In the genomic region with DNA sequence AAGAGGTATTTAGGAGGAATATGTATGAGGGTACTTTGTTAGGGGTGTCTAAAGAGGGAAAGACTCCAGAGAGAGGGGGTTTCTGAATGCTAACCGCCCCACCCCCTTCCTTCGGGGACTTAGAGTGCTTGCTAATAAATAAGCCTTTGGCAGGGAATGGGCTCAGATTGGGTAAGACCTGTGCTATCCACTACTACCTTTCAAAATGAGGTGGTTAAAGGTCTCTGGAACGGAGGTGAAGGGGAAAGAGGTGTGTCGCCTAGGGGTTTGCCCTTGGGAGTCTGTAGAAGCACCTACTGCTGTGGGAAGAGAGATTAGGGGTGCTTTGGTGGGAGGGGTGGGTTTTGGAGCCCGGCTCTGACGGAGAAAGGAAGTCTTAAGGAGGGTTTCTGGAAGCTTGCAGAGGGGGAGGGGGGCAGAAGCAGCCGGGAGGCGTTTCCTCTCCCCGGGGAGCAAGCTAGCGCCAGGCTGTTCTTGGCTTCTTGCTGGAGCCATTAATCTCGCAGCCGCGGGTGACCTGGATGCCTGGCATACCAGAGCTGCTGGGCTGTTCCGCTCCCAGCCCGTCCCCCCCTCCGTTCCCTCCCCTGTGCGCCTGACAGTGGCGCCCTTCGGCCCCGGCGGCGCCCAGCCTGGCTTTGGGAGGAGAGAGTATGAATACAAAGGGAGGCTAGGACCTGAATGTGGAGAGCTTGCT, we compare ENCODE assay signal across 9 mouse cellular contexts. TPM values are rescaled to one million over a fixed set of nuclear protein-coding genes. Genes with fewer than 3 reads are reported as not detected.
DNase-seq lines count a peak whose midpoint lies in the region; ATAC-seq and TF ChIP-seq lines count a peak whose summit lies in the region.
"Had no signal": no experiment of that assay in that cellular context is flagged by ENCODE, and none has a peak within 500 bp of the region (broad histone marks: within the 10 kb centered on the region; RNA-seq: fewer than 3 reads in every experiment).

No protein-coding gene starts in this region.

- ATAC-seq in heart, embryonic 13.5 days (ENCODE audit: extremely low read depth, insufficient number of reproducible peaks, low FRiP score, low TSS enrichment) = peak; percentile 76; the same call in 1 of the 2 replicates
- no peak for ATAC-seq in megakaryocyte progenitor cell, adult 5-6 weeks (replicated peaks; ENCODE audit: poor library complexity)

- H3K9me3 ChIP-seq in forebrain, embryonic 10.5 days = no peaks in the 10 kb centered on the region
- no peaks in the 10 kb centered on the region for H3K9me3 ChIP-seq in heart, embryonic 13.5 days
- H3K9me3 ChIP-seq: G1E had no signal

- H3K36me3 ChIP-seq in spleen, adult 2 months (ENCODE audit: control insufficient read depth, insufficient read depth, low read length) = no peaks in the 10 kb centered on the region
- peaks cover 100% of the 10 kb centered on the region for H3K36me3 ChIP-seq in forebrain, embryonic 10.5 days (replicated peaks)
- peaks cover 98% of the 10 kb centered on the region for H3K36me3 ChIP-seq in heart, embryonic 13.5 days
- H3K36me3 ChIP-seq: G1E had no signal

- TF ChIP-seq CTCF in spleen, adult 2 months (IDR thresholded peaks at IDR 0.05; ENCODE audit: extremely low read depth, insufficient read depth, insufficient read length, insufficient replicate concordance) = no peak

- TF ChIP-seq POLR2A in spleen, adult 2 months (IDR thresholded peaks at IDR 0.05; ENCODE audit: low read depth, low read length) = no peak

- WGBS in spleen, adult 2 months = 9% methylated on average over 22 of the region's 22 CpGs
- WGBS in forebrain, embryonic 10.5 days = under 1% methylated on average over 22 of the region's 22 CpGs
- WGBS in heart, embryonic 13.5 days = 2% methylated on average over 22 of the region's 22 CpGs

- no peaks in the 10 kb centered on the region for H3K27me3 ChIP-seq in spleen, adult 2 months (ENCODE audit: control insufficient read depth, insufficient read depth, low read length)
- H3K27me3 ChIP-seq in forebrain, embryonic 10.5 days (ENCODE audit: poor library complexity, severe bottlenecking) = no peaks in the 10 kb centered on the region
- no peaks in the 10 kb centered on the region for H3K27me3 ChIP-seq in heart, embryonic 13.5 days (replicated peaks)

- H3K4me2 ChIP-seq in heart, embryonic 13.5 days = peak overlapping the region; percentile 60

- no peaks in the 10 kb centered on the region for H3K4me1 ChIP-seq in spleen, adult 2 months (ENCODE audit: control insufficient read depth, insufficient read depth, insufficient read length)
- peaks cover 84% of the 10 kb centered on the region for H3K4me1 ChIP-seq in forebrain, embryonic 10.5 days
- peaks cover 88% of the 10 kb centered on the region for H3K4me1 ChIP-seq in heart, embryonic 13.5 days

- no peak for DNase-seq in spleen, adult 2 months (ENCODE audit: low read depth in 1 of 2, low spot score in 2 of 2)
- DNase-seq in spleen, postnatal 36 days (ENCODE audit: low spot score in 2 of 2) = no peak
- DNase-seq in forebrain, embryonic 10.5 days (ENCODE audit: extremely low spot score, low spot score) = peak; percentile 83
- DNase-seq in kidney, postnatal 10 days = peak; percentile 97
- DNase-seq in lung, adult 18-20 months = peak; percentile 93 to 96
- DNase-seq in retina, adult 2 months (ENCODE audit: low read depth, low spot score) = peak; percentile 58

- H3K27ac ChIP-seq in spleen, adult 2 months (ENCODE audit: insufficient read depth, low read length) = peak overlapping the region; percentile 52; the same call in 1 of the 2 replicates
- H3K27ac ChIP-seq in forebrain, embryonic 10.5 days = peak overlapping the region; percentile 82
- peak overlapping the region; percentile 99 for H3K27ac ChIP-seq in heart, embryonic 13.5 days (replicated peaks)

- H3K9ac ChIP-seq in heart, embryonic 13.5 days = peak overlapping the region; percentile 67

- no peak overlapping the region for H3K4me3 ChIP-seq in spleen, adult 2 months (ENCODE audit: extremely low read depth, insufficient read depth, insufficient read length)
- peak overlapping the region; percentile 37 for H3K4me3 ChIP-seq in forebrain, embryonic 10.5 days
- peak overlapping the region; percentile 19 for H3K4me3 ChIP-seq in heart, embryonic 13.5 days

RNA-seq across cellular contexts. Expression of gene Amotl2, which starts 9.6 kb away (rescaled TPM):
- polyA plus RNA-seq in spleen, adult 2 months (2012; rRNA removed) = 10.7 and 10.9 TPM in 2 replicates
- 49.9 and 51.9 TPM in 2 replicates for polyA plus RNA-seq in forebrain, embryonic 10.5 days (2016; fragmentation: Nextera tagmentation; extraction: Ambion mirVana)
- polyA plus RNA-seq in heart, embryonic 13.5 days (2015; fragmentation: Nextera tagmentation; extraction: Ambion mirVana) = 35.9 and 36.6 TPM in 2 replicates
- 0.84 and 2.1 TPM in 2 replicates for total RNA-seq in megakaryocyte progenitor cell, adult 5-6 weeks (2015)
- total RNA-seq in megakaryocyte progenitor cell, adult 5-6 weeks (2017) = 0.98 and 8.5 TPM in 2 replicates
- polyA plus RNA-seq: G1E had no signal

Comparison
In these comparisons a context has a peak if more than half of its experiments do, and no peak if none do; other contexts are left out.
1. DNase-seq: peak in forebrain, embryonic 10.5 days (single experiment), kidney, postnatal 10 days (single experiment), lung, adult 18-20 months (2 of 2) and retina, adult 2 months (single experiment); none in spleen, adult 2 months (0 of 2) and spleen, postnatal 36 days (0 of 2).
2. Peak in every context shown above with its lines, with median percentiles within 50 percentile points of each other: H3K27ac ChIP-seq.